Mouse (Mus musculus) lung, embryonic 15.5 days (tissue): ENCODE results near the gene Rhof. TPM values are rescaled to one million over a fixed set of nuclear protein-coding genes. Genes with fewer than 3 reads are reported as not detected.

Source experiments
- ATAC-seq: fragments of 200-750 bp; cut with Nextera tagmentation; 2 replicates; pipeline ENCODE4 v1.8.0; 2017; ENCODE audit warnings: moderate number of reproducible peaks, borderline replicate concordance; ENCODE audit not compliant: low FRiP score, low TSS enrichment; ENCODE audit errors: extremely low read depth
- H3K27ac ChIP-seq: fragments of 300-500 bp; sonication (generic); 2 replicates; pipeline ENCODE4 v1.5.1; 2015; ENCODE audit warnings: moderate library complexity, mild to moderate bottlenecking, inconsistent platforms
- H3K27me3 ChIP-seq: fragments of 300-500 bp; sonication (generic); 2 replicates; pipeline ENCODE4 v1.6.1; 2015; ENCODE audit warnings: inconsistent platforms
- H3K36me3 ChIP-seq: fragments of 300-500 bp; sonication (generic); 2 replicates; pipeline ENCODE4 v1.6.1; 2015; ENCODE audit warnings: inconsistent platforms
- H3K4me1 ChIP-seq: fragments of 300-500 bp; sonication (generic); 2 replicates; pipeline ENCODE4 v1.6.1; 2015; ENCODE audit warnings: inconsistent platforms
- H3K4me2 ChIP-seq: fragments of 300-500 bp; sonication (generic); 2 replicates; pipeline ENCODE4 v1.6.1; 2015; ENCODE audit warnings: inconsistent platforms, mild to moderate bottlenecking, moderate library complexity
- H3K4me3 ChIP-seq: fragments of 300-500 bp; sonication (generic); 2 replicates; pipeline ENCODE4 v1.5.1; 2015; ENCODE audit warnings: mild to moderate bottlenecking, inconsistent platforms
- H3K9ac ChIP-seq: fragments of 300-500 bp; sonication (generic); 2 replicates; pipeline ENCODE4 v1.6.1; 2015; ENCODE audit warnings: inconsistent platforms
- H3K9me3 ChIP-seq: fragments of 300-500 bp; sonication (generic); 2 replicates; pipeline ENCODE4 v1.6.1; 2016; ENCODE audit warnings: inconsistent platforms
- WGBS: fragments of 180-500 bp; shearing (Covaris S2); methylation state at CpG from one replicate; pipeline ENCODE4 v1.1.7; 2015; 5-methylcytosine and 5-hydroxymethylcytosine counted together
- polyA plus RNA-seq: library from polyadenylated mRNA; unstranded; fragments of >200 nt; fragmentation: Nextera tagmentation; extraction: Ambion mirVana; gene quantifications from 2 replicates; pipeline ENCODE4 v1.2.1, GENCODE M21; 2015

The Rhof gene
- polyA plus RNA-seq, 1 experiment from 2014 or later: 2.8 TPM

DNA sequence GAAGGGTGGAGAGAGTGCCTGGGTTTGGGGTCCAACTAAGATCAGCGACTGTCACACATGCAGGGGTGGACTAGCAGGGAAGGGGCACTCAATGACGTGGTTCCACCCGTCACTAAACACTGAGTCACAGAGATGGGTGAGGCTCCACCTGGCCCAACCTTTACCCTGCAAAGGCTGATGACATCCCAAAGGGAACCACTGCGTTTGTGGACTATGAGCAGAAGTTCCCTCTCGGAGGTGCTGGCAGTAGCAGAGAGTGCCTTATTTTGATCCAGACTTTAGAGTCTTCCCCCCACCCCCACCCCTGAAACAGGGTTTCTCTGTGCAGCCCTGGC lies 1.7 kb downstream of the Rhof start:
- Histone ChIP-seq H3K4me1 (peaks cover 55% of the 10 kb centered on the region), H3K36me3 (no peaks in the 10 kb centered on the region), H3K27me3 (no peaks in the 10 kb centered on the region), H3K4me2 (no peak overlapping the region), H3K9ac (no peak overlapping the region), H3K9me3 (no peaks in the 10 kb centered on the region), H3K27ac (no peak overlapping the region), H3K4me3 (no peak overlapping the region)
- no peak for ATAC-seq
- 89% methylated on average over 5 of the region's 5 CpGs for WGBS

DNA sequence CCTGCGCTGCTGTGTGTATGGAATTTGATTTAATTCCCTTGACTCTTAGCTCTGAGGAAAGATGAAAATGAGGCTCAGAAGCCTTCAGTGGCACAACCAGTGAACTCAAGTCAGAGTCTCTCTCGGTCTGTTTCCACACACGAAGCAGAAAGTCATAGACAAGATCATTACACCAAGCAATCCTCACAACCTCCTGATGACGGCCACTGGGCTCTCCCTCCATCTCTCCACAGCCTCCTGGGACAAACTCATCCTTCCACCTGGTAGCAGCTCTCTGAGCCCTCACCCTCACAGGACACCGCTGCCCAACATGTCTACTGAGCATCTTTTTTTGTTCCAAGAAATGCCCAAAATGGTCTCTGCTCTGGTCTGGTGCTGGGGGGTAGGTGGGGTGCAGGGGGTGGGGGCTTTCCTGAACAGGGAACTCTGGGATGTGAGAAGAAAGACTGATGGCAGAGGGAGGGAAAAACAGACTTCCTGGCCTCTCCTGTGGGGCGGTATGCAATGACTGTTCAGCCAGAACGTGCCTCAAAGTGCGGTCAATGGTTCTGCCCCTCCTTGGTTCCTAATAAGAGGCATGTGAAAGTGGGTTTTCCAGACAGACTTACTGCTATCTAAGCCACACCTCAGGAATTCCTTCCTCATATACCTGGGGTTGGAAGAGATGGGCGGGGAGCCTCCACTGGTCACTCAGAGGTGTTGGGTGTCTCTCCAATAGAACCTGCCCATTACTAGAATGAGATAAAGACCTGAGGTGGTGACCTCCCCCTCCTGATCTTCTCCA lies 2.3 kb downstream of the Rhof start:
- H3K27me3 ChIP-seq: no peaks in the 10 kb centered on the region
- H3K4me1 ChIP-seq: peaks cover 50% of the 10 kb centered on the region
- H3K4me3 ChIP-seq: no peak overlapping the region
- H3K9me3 ChIP-seq: no peaks in the 10 kb centered on the region
- 80% methylated on average over 9 of the region's 9 CpGs for WGBS
- ATAC-seq: no peak
- no peak overlapping the region for H3K27ac ChIP-seq
- H3K4me2 ChIP-seq: no peak overlapping the region
- H3K36me3 ChIP-seq: no peaks in the 10 kb centered on the region
- H3K9ac ChIP-seq: no peak overlapping the region

GRCm38 (mm10) chr5:123129170-123129757 lies 3.2 kb downstream of the Rhof start:
- Histone ChIP-seq H3K36me3 (no peaks in the 10 kb centered on the region), H3K9ac (no peak overlapping the region), H3K9me3 (no peaks in the 10 kb centered on the region), H3K4me2 (no peak overlapping the region), H3K27ac (no peak overlapping the region), H3K4me1 (peaks cover 40% of the 10 kb centered on the region), H3K4me3 (no peak overlapping the region), H3K27me3 (no peaks in the 10 kb centered on the region)
- 80% methylated on average over 10 of the region's 10 CpGs for WGBS
- no peak for ATAC-seq

DNA sequence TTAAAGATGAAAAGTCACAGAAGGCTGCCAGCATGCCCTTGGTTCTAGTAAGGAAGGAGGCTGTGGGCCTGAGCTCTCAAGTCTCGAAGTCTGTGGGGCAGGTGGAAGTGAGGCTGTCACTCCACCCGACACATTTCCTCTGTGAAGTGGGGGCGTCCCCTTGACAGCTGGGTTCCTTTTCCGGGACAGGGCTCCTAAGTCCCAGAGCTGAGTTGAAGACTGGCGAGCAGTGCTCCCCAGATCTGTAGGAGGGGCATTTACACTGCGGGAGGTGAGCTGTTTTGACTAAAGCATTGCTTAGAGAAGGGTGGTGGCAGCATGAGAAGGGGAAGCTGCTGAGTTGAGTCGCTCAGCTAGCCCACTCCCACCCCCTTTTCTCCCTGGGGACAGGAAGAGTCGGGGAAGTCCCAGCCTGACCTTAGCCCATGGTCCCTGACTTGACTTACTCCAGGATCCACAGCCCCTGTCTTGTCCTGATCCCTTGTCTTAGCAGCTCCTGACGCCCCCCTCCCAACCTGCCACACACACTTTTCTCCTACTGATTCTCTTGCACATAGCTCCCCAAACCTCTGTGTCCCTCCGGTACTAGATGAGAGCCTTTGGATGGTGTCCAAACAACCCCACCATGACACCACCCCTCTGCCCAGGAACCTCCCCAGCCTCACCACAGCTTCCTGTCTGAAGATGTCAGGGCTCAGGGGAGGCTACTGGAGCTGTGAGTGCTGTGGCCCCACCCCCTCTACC lies 3.9 kb downstream of the Rhof start:
- Histone ChIP-seq H3K9ac (no peak overlapping the region), H3K36me3 (no peaks in the 10 kb centered on the region), H3K27ac (peak overlapping the region; percentile 45; the same call in 1 of the 2 replicates), H3K4me1 (peaks cover 33% of the 10 kb centered on the region), H3K27me3 (no peaks in the 10 kb centered on the region), H3K4me3 (no peak overlapping the region), H3K4me2 (no peak overlapping the region), H3K9me3 (no peaks in the 10 kb centered on the region)
- ATAC-seq: no peak
- WGBS: 45% methylated on average over 10 of the region's 10 CpGs

- Histone ChIP-seq H3K9ac (no peak overlapping the region), H3K4me2 (no peak overlapping the region), H3K27me3 (no peaks in the 10 kb centered on the region), H3K4me3 (no peak overlapping the region), H3K9me3 (no peaks in the 10 kb centered on the region), H3K27ac (no peak overlapping the region), H3K36me3 (no peaks in the 10 kb centered on the region), H3K4me1 (peaks cover 20% of the 10 kb centered on the region)
- WGBS: 72% methylated on average over 6 of the region's 6 CpGs
- ATAC-seq: no peak
Observed at GRCm38 (mm10) chr5:123127031-123127430, 5.5 kb downstream of the Rhof start.

DNA sequence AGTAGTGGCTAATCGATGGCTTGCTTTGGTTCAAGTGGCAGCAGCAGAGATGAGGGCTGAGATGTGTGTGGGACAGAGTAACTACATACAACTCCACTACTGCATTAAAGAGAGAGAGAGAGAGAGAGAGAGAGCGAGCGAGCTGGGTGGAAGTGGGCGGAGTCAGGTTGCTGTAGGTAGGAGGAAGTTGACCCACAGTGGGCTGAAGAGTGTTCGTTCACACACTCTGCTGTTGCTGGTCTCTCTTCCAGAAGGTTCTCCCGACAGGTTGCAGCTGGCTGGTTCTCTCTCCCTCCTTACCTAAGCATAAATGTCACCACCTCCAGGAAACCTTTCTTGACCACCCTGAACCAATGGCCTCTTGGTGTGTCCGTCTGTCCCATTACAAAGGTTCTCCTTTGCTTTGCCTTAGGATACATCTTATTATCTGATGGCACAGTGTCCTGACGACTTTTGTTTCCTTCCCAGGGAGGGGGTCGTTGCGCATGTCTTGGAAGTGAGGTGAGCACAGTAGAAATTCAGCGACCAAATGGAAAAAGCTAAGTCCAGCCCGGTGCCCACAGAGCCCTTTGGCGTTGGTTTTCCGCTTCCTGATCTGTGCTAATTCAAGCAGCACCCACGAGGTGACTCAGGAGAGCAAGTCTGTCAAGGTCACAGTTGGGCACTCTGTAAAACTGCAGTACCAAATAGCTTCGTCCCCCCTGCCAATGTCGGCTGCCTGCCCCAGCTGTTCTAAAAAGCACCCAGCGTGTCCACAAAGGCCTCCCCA lies 6.7 kb downstream of the Rhof start:
- Histone ChIP-seq H3K9ac (no peak overlapping the region), H3K4me2 (no peak overlapping the region), H3K4me1 (peaks cover 15% of the 10 kb centered on the region), H3K27ac (no peak overlapping the region), H3K4me3 (no peak overlapping the region), H3K36me3 (no peaks in the 10 kb centered on the region), H3K27me3 (no peaks in the 10 kb centered on the region), H3K9me3 (no peaks in the 10 kb centered on the region)
- 68% methylated on average over 18 of the region's 18 CpGs for WGBS
- no peak for ATAC-seq

DNA sequence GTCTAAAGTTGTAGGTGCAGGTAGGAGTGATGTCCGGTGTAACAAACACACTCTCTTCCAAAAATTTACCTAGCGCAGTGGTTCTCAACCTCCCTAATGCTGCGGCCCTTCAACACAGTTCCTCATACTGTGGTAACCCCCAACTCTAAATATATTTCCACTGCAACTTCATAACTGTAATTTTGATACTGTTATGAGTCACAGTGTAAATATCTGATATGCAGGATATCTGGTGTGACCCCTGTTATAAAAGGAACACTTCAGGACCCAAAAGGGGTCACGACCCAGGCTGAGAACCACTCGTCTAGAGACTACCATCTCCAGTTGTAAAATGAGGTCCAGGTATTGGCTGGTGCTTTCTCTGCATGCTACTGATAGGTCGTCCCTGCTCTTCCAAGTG lies 7.4 kb downstream of the Rhof start:
- no peaks in the 10 kb centered on the region for H3K27me3 ChIP-seq
- H3K4me2 ChIP-seq: no peak overlapping the region
- no peaks in the 10 kb centered on the region for H3K9me3 ChIP-seq
- H3K36me3 ChIP-seq: no peaks in the 10 kb centered on the region
- H3K4me1 ChIP-seq: peaks cover 12% of the 10 kb centered on the region
- H3K9ac ChIP-seq: no peak overlapping the region
- no peak overlapping the region for H3K27ac ChIP-seq
- 78% methylated on average over 6 of the region's 6 CpGs for WGBS
- ATAC-seq: no peak
- H3K4me3 ChIP-seq: no peak overlapping the region

DNA sequence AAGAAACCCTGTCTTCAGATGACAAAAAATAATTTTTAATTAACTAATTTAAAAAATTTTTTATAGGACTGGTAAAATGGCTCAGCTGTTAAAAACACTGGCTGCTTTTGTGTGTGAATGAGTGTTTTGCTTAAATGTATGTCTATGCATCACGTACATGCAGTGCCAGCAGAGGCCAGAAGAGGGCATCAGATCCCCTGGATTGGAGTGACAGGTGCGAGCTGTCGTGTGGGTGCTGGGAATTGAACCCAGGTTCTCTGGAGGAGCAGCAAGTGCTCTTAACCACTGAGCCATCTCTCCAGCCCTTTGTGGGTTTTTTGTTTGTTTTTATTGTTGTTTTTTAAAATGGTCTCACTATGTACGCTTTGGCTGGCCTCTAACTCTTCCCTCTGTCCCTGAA lies 10.3 kb downstream of the Rhof start:
- 91% methylated on average over 4 of the region's 4 CpGs for WGBS
- Histone ChIP-seq H3K27me3 (no peaks in the 10 kb centered on the region), H3K9me3 (no peaks in the 10 kb centered on the region), H3K36me3 (no peaks in the 10 kb centered on the region), H3K27ac (no peak overlapping the region), H3K4me3 (no peak overlapping the region), H3K9ac (no peak overlapping the region), H3K4me2 (no peak overlapping the region), H3K4me1 (peaks cover 9% of the 10 kb centered on the region)
- no peak for ATAC-seq

DNA sequence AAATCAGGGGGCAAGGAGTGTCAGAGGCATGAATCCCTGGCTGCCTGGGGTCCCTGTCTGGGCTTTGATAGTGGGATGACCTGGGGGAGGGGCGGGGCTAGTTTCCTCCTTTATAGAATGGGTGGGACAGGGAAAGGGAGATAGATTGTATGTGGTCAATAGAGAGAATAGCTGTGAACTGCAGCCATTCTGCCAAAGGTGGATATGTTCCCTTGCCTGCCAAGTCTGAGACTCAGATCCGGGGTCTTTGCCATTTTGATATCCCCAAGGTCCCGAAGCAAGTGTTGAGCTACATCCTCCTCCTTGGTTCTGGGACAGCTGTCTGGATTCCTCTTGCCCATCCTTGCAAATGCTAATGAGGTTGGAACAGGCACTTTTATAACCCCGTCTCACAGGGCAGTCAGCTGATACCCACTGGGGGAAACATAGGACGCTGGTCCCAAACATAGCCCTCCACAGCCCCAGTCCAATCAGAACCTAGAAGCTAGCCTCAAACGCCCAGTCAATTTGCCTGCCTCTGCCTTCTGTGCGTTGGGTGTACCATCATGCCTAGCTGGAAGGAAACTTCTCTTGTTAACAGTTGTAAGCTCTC lies 11.8 kb downstream of the Rhof start:
- H3K4me3 ChIP-seq: no peak overlapping the region
- ATAC-seq: no peak
- H3K9me3 ChIP-seq: no peaks in the 10 kb centered on the region
- H3K9ac ChIP-seq: no peak overlapping the region
- no peak overlapping the region for H3K27ac ChIP-seq
- H3K4me1 ChIP-seq: peaks cover 22% of the 10 kb centered on the region
- H3K27me3 ChIP-seq: no peaks in the 10 kb centered on the region
- no peak overlapping the region for H3K4me2 ChIP-seq
- 69% methylated on average over 7 of the region's 7 CpGs for WGBS
- H3K36me3 ChIP-seq: no peaks in the 10 kb centered on the region

DNA sequence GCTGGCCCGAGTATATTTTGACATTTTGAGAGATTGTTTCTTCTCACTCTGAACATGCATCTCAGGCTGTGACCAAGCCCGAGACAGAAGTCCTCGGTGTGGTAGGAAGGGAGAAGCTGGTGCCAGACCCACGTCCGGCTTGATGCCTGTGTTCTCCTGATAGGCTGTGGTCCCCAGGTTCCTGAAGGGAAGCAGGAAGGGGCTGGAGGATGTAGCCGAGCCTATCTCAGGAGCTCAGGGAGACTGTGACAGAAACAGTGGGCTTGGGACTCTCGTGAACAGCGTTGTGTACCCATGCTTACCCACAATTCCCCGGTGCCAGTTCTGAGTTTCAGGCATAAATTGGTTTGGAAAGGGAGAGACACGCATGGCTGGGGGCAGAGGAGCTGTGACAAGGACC lies 13.7 kb downstream of the Rhof start:
- H3K4me2 ChIP-seq: no peak overlapping the region
- no peak overlapping the region for H3K9ac ChIP-seq
- WGBS: 65% methylated on average over 10 of the region's 10 CpGs

DNA sequence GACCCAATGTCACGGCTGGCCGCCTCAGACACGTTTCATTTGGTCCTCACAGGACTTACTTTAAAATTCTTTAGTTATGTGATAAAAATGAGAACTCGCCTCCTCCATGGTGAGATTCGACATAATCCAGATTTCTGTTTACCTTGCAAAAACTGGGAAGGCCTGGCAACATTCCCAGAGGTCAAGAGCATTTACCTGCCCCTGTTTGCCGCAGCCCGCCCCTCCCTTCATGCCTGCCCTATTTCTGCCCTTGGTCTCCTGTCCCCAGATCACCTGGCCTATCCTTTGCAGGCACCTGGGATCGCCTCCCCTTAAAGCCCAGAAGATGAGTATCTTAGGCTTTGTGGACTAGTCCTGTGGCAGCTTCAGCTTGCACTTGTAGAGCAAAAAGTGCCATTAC lies 14.7 kb downstream of the Rhof start:
- no peaks in the 10 kb centered on the region for H3K9me3 ChIP-seq
- no peak overlapping the region for H3K4me3 ChIP-seq
- peaks cover 27% of the 10 kb centered on the region for H3K4me1 ChIP-seq
- no peaks in the 10 kb centered on the region for H3K27me3 ChIP-seq
- no peaks in the 10 kb centered on the region for H3K36me3 ChIP-seq
- WGBS: 53% methylated on average over 8 of the region's 8 CpGs
- H3K9ac ChIP-seq: no peak overlapping the region
- H3K27ac ChIP-seq: peak overlapping the region; percentile 69
- H3K4me2 ChIP-seq: no peak overlapping the region
- ATAC-seq: no peak

More for the DNA sequence above, 13.7 kb downstream of the Rhof start:
- Histone ChIP-seq H3K4me3 (no peak overlapping the region), H3K4me1 (peaks cover 27% of the 10 kb centered on the region), H3K27ac (no peak overlapping the region), H3K27me3 (no peaks in the 10 kb centered on the region), H3K36me3 (no peaks in the 10 kb centered on the region), H3K9me3 (no peaks in the 10 kb centered on the region)
- no peak for ATAC-seq
